In genomic region chr2:11693352-11693751, GRCm38 (mm10) we compare ENCODE assay signal across 31 mouse cellular contexts. TPM values are rescaled to one million over a fixed set of nuclear protein-coding genes. Genes with fewer than 3 reads are reported as not detected.
DNase-seq lines count a peak whose midpoint lies in the region; ATAC-seq and TF ChIP-seq lines count a peak whose summit lies in the region.
"Had no signal": no experiment of that assay in that cellular context is flagged by ENCODE, and none has a peak within 500 bp of the region (broad histone marks: within the 10 kb centered on the region; RNA-seq: fewer than 3 reads in every experiment).

No protein-coding gene starts in this region.

- WGBS in heart, embryonic 10.5 days = 82% methylated on average over 4 of the region's 4 CpGs
- 64% methylated on average over 4 of the region's 4 CpGs for whole genome bisulfite sequencing in liver, postnatal 0 days (ENCODE audit: insufficient replicate concordance)
- WGBS in liver, embryonic 12.5 days (ENCODE audit: insufficient replicate concordance) = 80% methylated on average over 4 of the region's 4 CpGs

- no peak overlapping the region for H3K4me3 ChIP-seq in heart, embryonic 10.5 days
- no peak overlapping the region for H3K4me3 ChIP-seq in liver, postnatal 0 days (ENCODE audit: low read depth, low read length)
- no peak overlapping the region for H3K4me3 ChIP-seq in liver, embryonic 12.5 days
- H3K4me3 ChIP-seq: embryonic facial prominence, embryonic 12.5 days; embryonic facial prominence, embryonic 15.5 days; gastrocnemius, adult 2 months; hindbrain, embryonic 10.5 days; hindbrain, embryonic 13.5 days; intestine, embryonic 15.5 days had no signal

- ATAC-seq in liver, postnatal 0 days = peak; percentile 80
- ATAC-seq in liver, embryonic 12.5 days = no peak
- ATAC-seq: forebrain, embryonic 14.5 days; forebrain, postnatal 0 days; hindbrain, embryonic 16.5 days; intestine, embryonic 15.5 days; Patski had no signal

- no peaks in the 10 kb centered on the region for H3K36me3 ChIP-seq in heart, embryonic 10.5 days
- no peaks in the 10 kb centered on the region for H3K36me3 ChIP-seq in liver, postnatal 0 days (replicated peaks; ENCODE audit: insufficient read depth, low read length)
- H3K36me3 ChIP-seq in liver, embryonic 12.5 days = no peaks in the 10 kb centered on the region
- H3K36me3 ChIP-seq: embryonic facial prominence, embryonic 12.5 days; embryonic facial prominence, embryonic 15.5 days; G1E; hindbrain, embryonic 10.5 days; hindbrain, embryonic 13.5 days; intestine, embryonic 15.5 days had no signal

- H3K9ac ChIP-seq in liver, postnatal 0 days (replicated peaks) = no peak overlapping the region
- no peak overlapping the region for H3K9ac ChIP-seq in liver, embryonic 12.5 days
- H3K9ac ChIP-seq: embryonic facial prominence, embryonic 12.5 days; embryonic facial prominence, embryonic 15.5 days; forebrain, postnatal 0 days; hindbrain, embryonic 13.5 days; intestine, embryonic 15.5 days had no signal

- peak; percentile 52; the same call in 1 of the 2 replicates for TF ChIP-seq EP300 in liver, postnatal 0 days (IDR thresholded peaks at IDR 0.05; ENCODE audit: low read depth)

- H3K27ac ChIP-seq in heart, embryonic 10.5 days = no peak overlapping the region
- peak overlapping the region; percentile 92 for H3K27ac ChIP-seq in liver, postnatal 0 days (ENCODE audit: low read depth)
- H3K27ac ChIP-seq in liver, embryonic 12.5 days = no peak overlapping the region
- H3K27ac ChIP-seq: embryonic facial prominence, embryonic 12.5 days; embryonic facial prominence, embryonic 15.5 days; gastrocnemius, adult 2 months; hindbrain, embryonic 10.5 days; hindbrain, embryonic 13.5 days; intestine, embryonic 15.5 days had no signal

- no peaks in the 10 kb centered on the region for H3K27me3 ChIP-seq in heart, embryonic 10.5 days (ENCODE audit: insufficient read depth, poor library complexity, severe bottlenecking)
- H3K27me3 ChIP-seq in liver, postnatal 0 days (ENCODE audit: insufficient read depth, low read length) = no peaks in the 10 kb centered on the region
- no peaks in the 10 kb centered on the region for H3K27me3 ChIP-seq in liver, embryonic 12.5 days (replicated peaks)
- H3K27me3 ChIP-seq: CH12.LX; embryonic facial prominence, embryonic 12.5 days; embryonic facial prominence, embryonic 15.5 days; hindbrain, embryonic 13.5 days; intestine, embryonic 15.5 days had no signal

- DNase-seq in adrenal gland, postnatal 10 days = peak; percentile 48
- no peak for DNase-seq in adrenal gland, postnatal 25 days
- peak; percentile 6 for DNase-seq in heart, embryonic 10.5 days (ENCODE audit: low spot score)
- DNase-seq in heart, adult 9 months (ENCODE audit: low spot score in 2 of 2) = no peak
- peak; percentile 36 for DNase-seq in liver, postnatal 0 days
- no peak for DNase-seq in heart, postnatal 4 days
- DNase-seq: B cell, adult 2 months; cerebellum, adult 11 months; cerebellum, adult 2 months; cerebellum, adult 9-11 months; cerebellum, postnatal 25 days; forebrain, postnatal 0 days; gastrocnemius, adult 2 months; gastrocnemius, postnatal 25 days; heart, adult 18-20 months had no signal

- no peak for TF ChIP-seq CTCF in liver, postnatal 0 days (IDR thresholded peaks at IDR 0.05; ENCODE audit: low read depth)

- H3K4me1 ChIP-seq in heart, embryonic 10.5 days = no peaks in the 10 kb centered on the region
- peaks cover 13% of the 10 kb centered on the region; the same call in 1 of the 2 replicates for H3K4me1 ChIP-seq in liver, postnatal 0 days (ENCODE audit: insufficient read depth)
- H3K4me1 ChIP-seq in liver, embryonic 12.5 days = no peaks in the 10 kb centered on the region
- H3K4me1 ChIP-seq: embryonic facial prominence, embryonic 12.5 days; embryonic facial prominence, embryonic 15.5 days; hindbrain, embryonic 10.5 days; hindbrain, embryonic 13.5 days; intestine, embryonic 15.5 days had no signal

- no peak overlapping the region for H3K4me2 ChIP-seq in liver, postnatal 0 days (ENCODE audit: low read depth, low read length)
- no peak overlapping the region for H3K4me2 ChIP-seq in liver, embryonic 12.5 days
- H3K4me2 ChIP-seq: embryonic facial prominence, embryonic 12.5 days; embryonic facial prominence, embryonic 15.5 days; heart, embryonic 11.5 days; hindbrain, embryonic 13.5 days; intestine, embryonic 15.5 days had no signal

- no peaks in the 10 kb centered on the region for H3K9me3 ChIP-seq in heart, embryonic 10.5 days
- no peaks in the 10 kb centered on the region for H3K9me3 ChIP-seq in liver, postnatal 0 days (ENCODE audit: low read length)
- H3K9me3 ChIP-seq in liver, embryonic 12.5 days (replicated peaks) = no peaks in the 10 kb centered on the region
- H3K9me3 ChIP-seq: embryonic facial prominence, embryonic 12.5 days; embryonic facial prominence, embryonic 15.5 days; G1E; hindbrain, embryonic 10.5 days; hindbrain, embryonic 13.5 days; intestine, embryonic 15.5 days had no signal

RNA-seq across cellular contexts. Expression of gene Il15ra, which starts 11.7 kb away (rescaled TPM):
- total RNA-seq in adrenal gland, postnatal 10 days (2021) = 10 to 100 TPM; 41.5 to 58.8 TPM
- total RNA-seq in adrenal gland, postnatal 25 days (2021) = 16.3 and 27.1 TPM in 2 replicates
- polyA plus RNA-seq in heart, embryonic 10.5 days (2016; fragmentation: Nextera tagmentation; extraction: Ambion mirVana) = 5.1 and 6.3 TPM in 2 replicates
- polyA plus RNA-seq in liver, postnatal 0 days (2015; fragmentation: Nextera tagmentation; extraction: Ambion mirVana) = 23.8 and 31.1 TPM in 2 replicates
- 1.7 and 2.1 TPM in 2 replicates for polyA plus RNA-seq in liver, embryonic 12.5 days (2016; fragmentation: Nextera tagmentation; extraction: Ambion mirVana)
- total RNA-seq in heart, postnatal 4 days (2021) = 10 to 100 TPM; 15.6 to 20.0 TPM
- polyA plus RNA-seq: G1E had no signal

RNA-seq across cellular contexts. Expression of gene Il2ra, which starts 50.7 kb away (rescaled TPM):
- under 1 TPM; 0.48 to 0.66 TPM for total RNA-seq in adrenal gland, postnatal 10 days (2021)
- 0.12 TPM in 1 of 2 replicates, not detected in the other for total RNA-seq in adrenal gland, postnatal 25 days (2021)
- polyA plus RNA-seq in heart, embryonic 10.5 days (2016; fragmentation: Nextera tagmentation; extraction: Ambion mirVana) = not detected in 2 replicates
- 0.06 and 0.23 TPM in 2 replicates for polyA plus RNA-seq in liver, postnatal 0 days (2015; fragmentation: Nextera tagmentation; extraction: Ambion mirVana)
- not detected in 2 replicates for polyA plus RNA-seq in liver, embryonic 12.5 days (2016; fragmentation: Nextera tagmentation; extraction: Ambion mirVana)
- total RNA-seq in heart, postnatal 4 days (2021) = not detected
- total RNA-seq: common myeloid progenitor, adult 5-6 weeks; forebrain, postnatal 0 days had no signal
- polyA plus RNA-seq: embryonic facial prominence, embryonic 12.5 days; embryonic facial prominence, embryonic 15.5 days; forebrain, embryonic 11.5 days; forebrain, embryonic 14.5 days; forebrain, postnatal 0 days; G1E; heart, embryonic 11.5 days; heart, embryonic 14.5 days; heart, postnatal 0 days; hindbrain, embryonic 10.5 days; Patski had no signal

Comparison
In these comparisons a context has a peak if more than half of its experiments do, and no peak if none do; other contexts are left out.
1. DNase-seq: peak in adrenal gland, postnatal 10 days (single experiment), heart, embryonic 10.5 days (single experiment) and liver, postnatal 0 days (single experiment); none in adrenal gland, postnatal 25 days (single experiment), heart, adult 9 months (0 of 2) and heart, postnatal 4 days (single experiment).